Mouse (Mus musculus) liver, adult (tissue): ENCODE data around the gene 3110082J24Rik.

Experiments used
- GATA4 ChIP-seq: IDR thresholded peaks from 2 replicates; pipeline ENCODE4 v1.6.1; 2014; ENCODE audit warnings: mild to moderate bottlenecking, low read length; ENCODE audit not compliant: insufficient replicate concordance

Gene 3110082J24Rik

DNA sequence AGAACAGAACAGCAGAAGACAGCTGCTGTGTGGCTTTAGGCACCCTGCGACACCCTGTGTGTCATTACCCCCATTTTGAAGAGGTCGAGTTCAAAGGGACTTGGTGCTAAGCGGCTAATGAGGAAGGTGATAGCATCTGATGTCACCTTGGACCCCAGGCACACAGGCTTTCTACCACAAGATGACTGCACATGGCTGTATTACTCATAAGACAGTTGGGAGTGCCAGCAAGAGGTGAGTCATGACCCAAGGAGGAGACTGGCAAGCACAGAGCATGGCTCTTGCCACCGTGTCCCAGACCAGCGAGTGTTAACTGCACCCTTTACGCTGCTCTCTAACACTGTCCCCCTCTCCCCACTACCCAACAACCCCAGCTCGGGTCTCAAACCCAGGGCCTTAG, 20.9 kb upstream of the 3110082J24Rik start:
- TF ChIP-seq GATA4, result no peak

DNA sequence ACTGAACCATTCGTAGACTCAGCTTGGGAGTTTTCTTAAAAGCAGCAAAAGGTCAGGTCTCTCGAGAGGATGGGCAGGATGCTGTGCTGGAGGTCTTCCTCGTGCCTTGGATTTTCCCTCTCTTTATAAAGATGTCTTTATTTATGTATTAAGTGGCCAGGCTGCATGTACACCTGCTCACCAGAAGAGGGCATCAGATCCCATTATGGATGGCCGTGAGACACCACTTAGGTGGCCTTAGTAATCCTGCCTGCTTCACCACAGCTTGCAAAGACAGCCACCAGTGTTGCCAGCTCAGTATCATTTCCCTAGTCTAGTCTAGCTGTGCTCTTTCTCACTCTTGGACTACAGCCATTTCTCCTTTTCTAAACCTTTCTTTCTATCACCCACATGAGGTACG, 19.7 kb upstream of the 3110082J24Rik start:
- TF ChIP-seq GATA4, result no peak

DNA sequence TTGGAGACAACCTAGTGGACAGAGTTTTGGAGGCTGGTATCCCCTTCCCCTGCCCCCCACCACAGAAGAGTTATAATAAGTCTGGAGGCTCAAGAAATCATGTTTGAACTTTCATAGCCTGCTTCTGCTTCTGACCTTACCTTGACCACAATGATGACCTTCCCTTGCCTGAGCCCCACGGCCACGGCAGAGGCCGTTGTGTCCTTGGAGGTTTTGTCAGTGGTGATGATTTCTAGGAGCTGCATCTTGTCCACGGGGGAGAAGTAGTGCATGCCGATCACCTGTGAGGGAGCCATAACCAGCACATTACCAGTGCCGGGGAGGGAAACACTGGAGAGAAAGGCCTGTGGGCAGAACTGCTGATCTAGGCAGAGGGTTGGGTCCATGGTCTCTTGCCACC, 16.6 kb upstream of the 3110082J24Rik start:
- TF ChIP-seq GATA4, result no peak

DNA sequence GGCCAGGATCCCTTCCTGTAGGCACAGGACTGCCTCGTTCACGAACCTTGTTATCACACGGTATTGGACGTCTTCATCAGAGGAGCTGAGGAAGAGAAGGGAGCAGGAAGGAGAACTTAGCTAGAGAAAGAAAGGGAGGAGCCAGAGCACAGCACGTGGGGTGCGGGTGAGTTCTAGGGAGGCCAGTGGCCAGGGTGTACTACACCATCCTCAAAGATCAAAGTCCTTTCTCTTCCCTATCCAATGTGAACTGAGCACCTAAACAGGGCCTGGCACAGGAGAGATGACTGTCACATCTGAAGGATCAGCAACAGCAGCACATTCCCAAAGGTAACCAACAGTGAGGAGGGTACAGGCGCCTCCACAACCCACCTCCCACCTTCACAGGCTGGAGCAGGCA, 14.2 kb upstream of the 3110082J24Rik start:
- TF ChIP-seq GATA4, result no peak

DNA sequence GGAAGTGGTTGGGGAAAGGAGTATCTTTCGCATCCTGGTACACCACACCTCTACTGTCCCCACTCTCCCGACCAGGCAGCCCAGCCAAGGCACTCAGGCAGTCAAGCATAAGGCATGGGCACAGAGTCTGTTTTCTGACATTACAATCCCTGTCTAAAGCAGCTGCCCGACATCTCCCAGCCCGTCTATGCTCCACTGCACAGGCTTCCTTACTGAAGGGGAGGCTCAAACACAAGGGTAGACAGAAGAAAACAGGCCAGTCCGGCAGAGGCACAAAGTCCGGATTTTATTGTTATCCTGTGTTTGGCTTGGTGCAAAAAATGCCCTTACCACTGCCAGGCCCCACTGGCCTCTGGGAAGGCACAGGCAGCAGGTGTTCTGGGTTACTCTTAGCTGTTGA, 13.3 kb upstream of the 3110082J24Rik start:
- no peak for TF ChIP-seq GATA4

DNA sequence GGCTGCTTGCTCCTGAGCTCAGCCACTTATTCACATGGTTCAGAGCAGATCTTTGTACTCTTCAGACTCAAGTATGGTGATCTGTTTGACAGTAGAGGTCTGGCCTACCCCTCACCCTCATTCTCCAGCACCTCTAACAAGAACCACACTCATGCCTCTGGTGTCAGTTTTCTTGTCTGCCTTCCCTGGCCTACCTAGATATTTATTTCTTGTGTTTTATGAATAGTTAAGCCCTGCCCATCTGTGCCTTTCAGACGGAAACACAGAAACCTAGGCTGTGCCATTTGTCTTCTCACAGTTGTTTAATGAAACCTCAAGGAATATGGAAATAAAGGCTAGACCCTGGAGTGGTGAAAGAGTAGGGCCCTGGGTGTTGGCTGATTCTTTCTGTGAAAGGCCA, 12.1 kb upstream of the 3110082J24Rik start:
- TF ChIP-seq GATA4, result no peak

DNA sequence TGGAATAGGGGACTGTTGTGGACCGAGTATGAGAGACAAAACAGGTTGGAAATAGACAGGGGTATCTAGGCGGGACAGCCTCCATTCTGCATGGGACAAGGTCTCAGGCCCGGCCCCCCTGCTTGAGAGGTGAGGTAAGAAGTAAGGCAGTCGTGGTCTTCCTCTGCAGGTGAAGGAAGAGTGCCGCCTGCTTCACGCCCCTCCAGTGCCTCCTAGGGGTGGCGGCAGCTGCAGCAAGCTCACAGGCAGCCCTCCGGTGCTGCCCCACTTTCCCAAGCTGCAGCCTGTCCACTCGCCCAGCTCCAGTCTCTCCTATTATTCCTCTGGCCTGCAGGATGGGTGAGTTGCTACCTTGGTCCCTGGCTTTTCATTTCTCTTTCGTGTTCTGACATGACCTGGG, 9.8 kb upstream of the 3110082J24Rik start:
- TF ChIP-seq GATA4, result no peak

DNA sequence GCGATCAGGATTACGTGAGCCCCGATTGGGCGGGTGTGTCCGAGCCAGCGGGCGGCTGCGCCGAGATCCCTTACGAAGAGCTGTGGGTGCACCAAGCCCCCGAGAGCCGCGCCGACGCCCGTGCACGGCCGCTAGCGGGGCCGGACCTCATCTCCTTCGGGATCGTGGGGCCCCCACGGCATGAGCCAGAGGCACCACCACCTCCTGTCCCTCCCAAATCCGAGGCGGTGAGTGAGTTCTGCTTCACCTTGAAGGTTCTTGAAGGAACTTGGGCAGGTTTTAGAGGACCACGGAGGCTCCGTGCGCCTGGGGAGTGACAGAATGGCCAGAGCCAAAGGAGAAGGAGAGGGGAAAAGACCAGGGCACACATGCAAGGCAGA, 8.9 kb upstream of the 3110082J24Rik start:
- no peak for TF ChIP-seq GATA4

DNA sequence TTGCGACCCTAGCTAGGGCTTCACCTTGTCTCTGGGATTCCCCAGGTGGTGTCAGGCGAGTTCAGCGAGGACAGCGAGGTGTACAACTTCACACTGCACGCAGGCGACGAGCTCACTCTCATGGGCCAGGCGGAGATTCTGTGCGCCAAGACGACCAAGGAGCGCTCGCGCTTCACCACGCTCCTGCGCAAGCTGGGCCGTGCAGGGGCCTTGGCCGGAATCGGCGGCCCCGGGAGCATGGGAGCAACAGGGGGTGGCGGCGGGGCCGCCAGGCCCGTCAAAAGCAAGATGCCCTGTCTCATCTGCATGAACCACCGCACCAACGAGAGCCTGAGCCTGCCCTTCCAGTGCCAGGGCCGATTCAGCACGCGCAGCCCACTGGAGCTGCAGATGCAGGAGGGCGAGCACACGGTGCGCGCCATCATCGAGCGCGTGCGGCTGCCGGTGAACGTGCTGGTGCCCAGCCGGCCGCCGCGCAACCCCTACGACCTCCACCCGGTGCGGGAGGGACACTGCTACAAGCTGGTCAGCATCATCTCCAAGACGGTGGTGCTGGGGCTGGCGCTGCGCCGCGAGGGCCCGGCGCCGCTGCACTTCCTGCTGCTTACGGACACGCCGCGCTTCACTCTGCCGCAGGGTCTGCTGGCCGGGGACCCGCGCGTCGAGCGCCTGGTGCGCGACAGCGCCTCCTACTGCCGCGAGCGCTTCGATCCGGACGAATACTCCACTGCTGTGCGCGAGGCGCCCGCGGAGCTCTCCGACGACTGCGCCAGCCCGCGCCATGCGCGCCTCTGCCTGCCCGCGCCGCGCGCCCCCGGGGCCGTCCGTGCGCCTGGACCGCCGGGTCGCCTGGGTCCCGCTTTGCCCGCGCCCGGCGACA, 8.2 kb upstream of the 3110082J24Rik start:
- no peak for TF ChIP-seq GATA4

DNA sequence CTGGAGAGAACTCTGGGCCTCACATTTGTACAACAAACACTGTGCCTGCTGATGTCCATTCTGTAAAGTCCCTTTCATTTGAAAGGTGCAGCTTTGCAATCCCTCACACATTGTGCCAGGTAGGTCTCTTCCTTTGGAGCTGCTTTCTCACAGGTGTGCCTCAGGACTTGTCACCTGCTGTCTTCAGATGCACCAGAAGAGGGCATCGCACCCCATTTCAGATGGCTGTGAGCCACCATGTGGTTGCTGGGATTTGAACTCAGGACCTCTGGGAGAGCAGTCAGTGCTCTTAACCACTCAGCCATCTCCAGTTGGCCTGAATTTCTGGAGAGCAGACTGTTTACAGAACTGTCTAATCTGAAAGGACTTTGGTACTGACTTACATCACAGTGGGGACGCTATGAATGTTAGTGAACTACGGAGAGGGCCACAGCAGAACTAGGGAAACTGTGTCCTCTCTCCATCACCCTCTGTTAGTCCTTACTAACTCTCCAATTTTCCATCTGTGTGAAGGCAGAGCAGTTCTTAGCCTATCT, 6.7 kb upstream of the 3110082J24Rik start:
- TF ChIP-seq GATA4, result peak; percentile 12; the same call in 1 of the 2 replicates

DNA sequence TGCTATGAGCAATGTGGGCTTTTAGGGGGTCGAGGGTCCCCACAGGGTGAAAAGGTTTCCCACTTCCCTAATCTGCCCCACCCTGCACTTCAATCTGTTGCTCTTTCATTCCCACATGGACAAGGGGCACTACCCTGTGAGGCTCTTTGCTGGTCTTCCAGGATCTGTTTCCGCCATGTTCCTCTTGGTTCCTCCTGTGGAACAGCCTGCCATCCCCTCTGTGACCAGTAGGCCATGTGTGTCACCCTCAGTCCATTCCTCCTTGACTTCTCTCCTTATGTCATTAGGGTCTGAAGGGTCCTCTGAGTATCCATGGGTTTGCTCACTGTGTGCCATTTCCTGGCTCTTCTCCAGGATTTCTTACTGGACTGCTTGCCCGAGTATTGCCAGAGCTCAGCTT, 5.9 kb upstream of the 3110082J24Rik start:
- no peak for TF ChIP-seq GATA4

DNA sequence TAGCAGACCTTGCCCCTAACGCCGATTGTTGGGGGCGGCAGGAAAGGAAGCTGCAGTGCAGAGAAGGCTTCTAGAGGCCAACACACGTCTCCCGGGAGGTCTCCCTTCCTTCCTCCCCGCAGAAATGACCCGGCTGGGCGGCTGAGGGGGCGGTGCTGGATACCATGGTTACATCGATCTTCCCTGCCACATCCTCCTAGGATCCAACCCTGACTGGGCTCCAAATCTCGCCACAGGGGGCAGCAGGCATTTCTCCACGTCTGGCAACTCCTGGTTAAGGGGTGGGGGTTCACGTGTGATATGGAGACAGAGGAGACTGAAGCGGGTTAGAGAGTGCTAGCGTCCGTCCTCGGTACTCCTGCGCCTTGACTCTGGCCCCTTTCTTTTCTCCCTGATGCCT, 5.2 kb upstream of the 3110082J24Rik start:
- TF ChIP-seq GATA4, result no peak

DNA sequence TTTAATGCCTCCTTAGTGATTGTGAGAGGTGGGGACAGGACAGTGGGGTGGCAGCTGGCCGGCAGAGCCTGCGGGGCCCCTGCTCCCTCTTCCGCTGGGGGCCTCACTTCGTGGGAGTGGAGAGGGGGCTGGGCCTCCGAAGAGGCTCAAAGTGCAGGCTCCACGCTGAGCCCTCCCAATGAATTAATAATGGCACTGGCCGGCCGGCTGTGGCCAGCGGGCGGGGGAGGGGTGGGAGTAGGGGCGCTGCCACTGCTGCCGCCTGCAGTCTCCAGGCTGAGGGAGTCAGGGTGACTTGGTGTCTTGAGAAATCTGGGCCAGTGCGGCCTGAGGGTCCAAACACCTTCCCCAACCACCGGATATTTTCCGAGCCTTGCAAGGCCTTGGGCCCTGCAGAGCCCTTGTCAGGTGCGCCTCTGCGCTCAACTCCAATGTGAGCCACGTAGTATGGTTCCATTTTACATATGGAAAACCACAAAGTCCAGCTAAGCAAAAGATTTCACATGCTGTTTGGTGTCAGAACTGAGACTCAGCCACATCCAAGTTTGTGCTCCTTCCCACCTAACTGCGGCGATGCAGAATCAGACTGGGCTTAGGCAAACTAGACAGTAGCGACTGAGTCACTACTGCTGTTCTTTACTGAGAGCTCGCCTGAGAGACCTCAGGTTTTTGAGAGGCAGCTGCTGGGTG, 4.6 kb upstream of the 3110082J24Rik start:
- TF ChIP-seq GATA4, result no peak

DNA sequence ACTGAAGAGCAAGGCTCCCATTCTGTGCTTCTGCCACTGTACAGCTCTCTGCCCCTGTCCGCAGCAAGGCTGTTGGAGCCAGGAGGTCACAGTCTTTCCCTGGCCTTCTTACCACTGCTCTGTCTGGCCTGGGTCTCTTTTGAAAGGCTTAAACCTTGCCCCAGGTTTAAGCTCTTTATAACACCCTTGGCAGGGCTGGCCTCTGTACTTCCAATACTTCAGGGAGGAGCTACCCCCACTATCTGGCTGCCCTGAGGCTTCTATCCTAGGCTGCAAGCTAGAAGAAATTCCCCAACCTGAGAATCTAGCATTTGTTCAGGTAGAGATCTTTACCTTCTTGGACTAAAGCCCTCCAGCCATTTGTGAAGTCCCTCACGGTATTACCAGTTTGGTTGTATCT, 4.0 kb upstream of the 3110082J24Rik start:
- TF ChIP-seq GATA4, result no peak

DNA sequence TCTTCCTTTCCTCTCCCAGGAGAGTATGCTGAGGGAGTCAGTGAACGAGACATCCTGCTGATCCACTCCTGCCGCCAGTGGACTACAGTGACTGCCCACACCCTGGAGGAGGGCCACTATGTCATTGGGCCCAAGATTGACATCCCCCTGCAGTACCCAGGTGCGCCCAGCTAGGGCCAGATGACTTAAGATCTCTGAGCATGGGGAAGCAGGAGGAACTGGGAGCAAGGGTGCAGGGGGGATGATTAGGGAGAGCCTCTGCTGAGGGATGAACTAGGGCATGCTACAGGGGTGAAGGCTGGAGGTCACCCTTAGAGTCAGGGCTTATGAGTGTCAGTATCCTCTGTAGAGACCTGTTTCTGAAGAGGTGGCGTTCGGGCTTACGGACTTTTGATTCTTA, 2.3 kb upstream of the 3110082J24Rik start:
- TF ChIP-seq GATA4, result no peak

DNA sequence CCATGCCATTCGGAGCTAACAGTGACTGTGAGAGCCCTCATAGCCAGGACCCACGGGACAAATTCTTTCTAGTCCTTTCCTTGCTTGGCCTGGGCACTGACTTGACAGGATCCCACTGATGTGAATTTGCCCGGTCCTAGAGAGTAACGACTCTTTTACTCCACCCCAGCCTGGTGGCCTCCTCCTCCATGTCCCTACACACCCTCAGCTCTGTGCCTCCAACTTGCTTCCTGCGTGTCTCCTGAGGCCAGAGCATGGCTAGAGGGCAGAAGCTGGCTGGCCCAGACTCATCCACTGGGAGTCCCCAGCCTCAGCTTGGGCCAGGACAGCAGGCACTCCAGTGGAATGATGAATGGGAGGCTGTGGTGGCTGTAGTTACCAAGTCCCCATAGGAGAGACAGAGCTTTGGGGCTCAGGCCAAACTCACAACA, 1.7 kb upstream of the 3110082J24Rik start:
- TF ChIP-seq GATA4, result no peak

DNA sequence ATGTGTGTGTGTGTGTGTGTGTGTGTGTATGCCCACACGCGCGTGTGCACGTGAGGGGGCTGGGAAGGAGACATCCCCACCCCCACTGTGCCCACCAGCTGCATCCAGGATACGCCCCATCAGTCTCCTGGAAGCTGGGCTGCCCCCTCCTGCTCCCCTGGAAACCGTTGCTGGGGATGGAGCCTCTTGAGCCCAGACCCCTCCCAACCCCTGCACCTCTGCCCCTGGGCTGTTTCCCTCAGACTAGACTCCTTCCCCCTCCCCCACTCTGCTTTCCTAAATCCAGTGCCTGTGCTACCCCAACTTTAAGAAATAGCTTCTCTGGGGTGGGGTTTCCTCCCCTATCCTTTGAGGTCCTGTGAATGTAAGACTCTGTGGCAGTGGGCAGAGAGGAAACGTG, 1.3 kb upstream of the 3110082J24Rik start:
- no peak for TF ChIP-seq GATA4

DNA sequence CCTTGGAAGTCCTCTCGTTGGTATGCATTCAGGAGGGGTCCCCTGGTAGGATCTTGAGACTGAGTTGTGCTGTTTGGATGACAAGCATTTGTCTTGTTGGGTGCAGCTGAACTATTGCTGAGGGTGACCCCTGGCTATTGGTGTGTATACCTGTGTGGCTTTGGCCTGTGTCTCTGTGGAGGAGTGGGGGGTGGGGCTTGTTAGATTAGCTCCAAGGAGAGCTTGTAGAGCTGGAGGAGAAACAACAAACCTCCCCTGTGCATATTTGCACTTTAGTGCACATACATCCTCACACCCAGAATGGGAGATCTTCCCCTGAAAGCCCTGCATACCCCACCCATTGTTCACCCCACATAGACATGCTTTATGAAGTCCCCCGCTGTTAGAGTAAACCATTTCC, 870 bp upstream of the 3110082J24Rik start:
- no peak for TF ChIP-seq GATA4
